ENCODE assay signal across 20 mouse cellular contexts in genomic region chr11:94704472-94704871, GRCm38 (mm10). TPM values are rescaled to one million over a fixed set of nuclear protein-coding genes. Genes with fewer than 3 reads are reported as not detected.
DNase-seq lines count a peak whose midpoint lies in the region; ATAC-seq and TF ChIP-seq lines count a peak whose summit lies in the region.
"Had no signal": no experiment of that assay in that cellular context is flagged by ENCODE, and none has a peak within 500 bp of the region (broad histone marks: within the 10 kb centered on the region; RNA-seq: fewer than 3 reads in every experiment).

TSS of gene Gm11541 (minus strand) at chr11:94704499.

- H3K36me3 ChIP-seq in embryonic facial prominence, embryonic 13.5 days: no peaks in the 10 kb centered on the region
- H3K36me3 ChIP-seq in embryonic facial prominence, embryonic 10.5 days (replicated peaks): no peaks in the 10 kb centered on the region
- no peaks in the 10 kb centered on the region for H3K36me3 ChIP-seq in kidney, postnatal 0 days (ENCODE audit: insufficient read depth, low read length)
- H3K36me3 ChIP-seq in midbrain, embryonic 11.5 days (ENCODE audit: control insufficient read depth, insufficient read depth, low read length): no peaks in the 10 kb centered on the region
- H3K36me3 ChIP-seq in midbrain, embryonic 10.5 days: no peaks in the 10 kb centered on the region
- H3K36me3 ChIP-seq: embryonic facial prominence, embryonic 12.5 days; forebrain, embryonic 12.5 days had no signal

- H3K4me1 ChIP-seq in embryonic facial prominence, embryonic 13.5 days: peaks cover 17% of the 10 kb centered on the region
- peaks cover 23% of the 10 kb centered on the region for H3K4me1 ChIP-seq in embryonic facial prominence, embryonic 10.5 days
- H3K4me1 ChIP-seq in kidney, postnatal 0 days (replicated peaks; ENCODE audit: insufficient read depth, low read length): 0 out of 2 replicates have a peak, but pooled peaks cover 13% of the 10 kb centered on the region
- H3K4me1 ChIP-seq in midbrain, embryonic 11.5 days (ENCODE audit: control insufficient read depth, insufficient read depth, low read length): no peaks in the 10 kb centered on the region
- H3K4me1 ChIP-seq in midbrain, embryonic 10.5 days: peaks cover 14% of the 10 kb centered on the region

- no peak for ATAC-seq in embryonic facial prominence, embryonic 13.5 days (ENCODE audit: insufficient number of reproducible peaks, insufficient read depth, low FRiP score, low TSS enrichment, low read depth)
- ATAC-seq in kidney, postnatal 0 days (replicated peaks; ENCODE audit: low FRiP score, low read depth): 0 out of 2 replicates have a peak, but pooled peaks have one; percentile 54
- ATAC-seq in midbrain, embryonic 11.5 days (ENCODE audit: low FRiP score): no peak
- ATAC-seq: inflammation-experienced regulatory T-cells, adult 6 months; Patski had no signal

- no peaks in the 10 kb centered on the region for H3K9me3 ChIP-seq in embryonic facial prominence, embryonic 13.5 days
- H3K9me3 ChIP-seq in embryonic facial prominence, embryonic 10.5 days: no peaks in the 10 kb centered on the region
- H3K9me3 ChIP-seq in kidney, postnatal 0 days (replicated peaks; ENCODE audit: low read length): no peaks in the 10 kb centered on the region
- H3K9me3 ChIP-seq in midbrain, embryonic 11.5 days (ENCODE audit: control insufficient read depth, low read length): no peaks in the 10 kb centered on the region
- no peaks in the 10 kb centered on the region for H3K9me3 ChIP-seq in midbrain, embryonic 10.5 days (replicated peaks)
- H3K9me3 ChIP-seq: embryonic facial prominence, embryonic 12.5 days; forebrain, embryonic 12.5 days had no signal

- 0 out of 2 replicates have a peak, but pooled peaks cover 5% of the 10 kb centered on the region for H3K27me3 ChIP-seq in embryonic facial prominence, embryonic 13.5 days
- H3K27me3 ChIP-seq in embryonic facial prominence, embryonic 10.5 days (replicated peaks; ENCODE audit: low read depth, poor library complexity, severe bottlenecking): no peaks in the 10 kb centered on the region; the same call in 1 of the 2 replicates
- no peaks in the 10 kb centered on the region for H3K27me3 ChIP-seq in kidney, postnatal 0 days (ENCODE audit: insufficient read depth, low read length)
- H3K27me3 ChIP-seq in midbrain, embryonic 11.5 days (ENCODE audit: control insufficient read depth, insufficient read depth, low read length): no peaks in the 10 kb centered on the region
- H3K27me3 ChIP-seq in midbrain, embryonic 10.5 days (ENCODE audit: low read depth, poor library complexity, severe bottlenecking): no peaks in the 10 kb centered on the region
- H3K27me3 ChIP-seq: embryonic facial prominence, embryonic 12.5 days; forebrain, embryonic 12.5 days; Patski had no signal

- H3K27ac ChIP-seq in embryonic facial prominence, embryonic 13.5 days: peak within 1 kb of the TSS; percentile 44; the same call in 1 of the 2 replicates
- no peak within 1 kb of the TSS for H3K27ac ChIP-seq in embryonic facial prominence, embryonic 10.5 days (replicated peaks)
- peak within 1 kb of the TSS; percentile 52 for H3K27ac ChIP-seq in kidney, postnatal 0 days
- H3K27ac ChIP-seq in midbrain, embryonic 11.5 days (ENCODE audit: low read depth, low read length): no peak within 1 kb of the TSS
- H3K27ac ChIP-seq in midbrain, embryonic 10.5 days (replicated peaks): no peak within 1 kb of the TSS
- H3K27ac ChIP-seq: embryonic facial prominence, embryonic 12.5 days; forebrain, embryonic 12.5 days; heart, adult 2 months; liver, embryonic 14.5 days had no signal

- 44% methylated on average over 5 of the region's 5 CpGs for WGBS in embryonic facial prominence, embryonic 13.5 days
- 83% methylated on average over 5 of the region's 5 CpGs for WGBS in embryonic facial prominence, embryonic 10.5 days
- 61% methylated on average over 5 of the region's 5 CpGs for WGBS in kidney, postnatal 0 days
- 90% methylated on average over 5 of the region's 5 CpGs for WGBS in midbrain, embryonic 11.5 days
- WGBS in midbrain, embryonic 10.5 days: 85% methylated on average over 5 of the region's 5 CpGs

- DNase-seq in embryonic facial prominence, embryonic 10.5 days (ENCODE audit: low spot score): no peak
- DNase-seq in kidney, postnatal 0 days (ENCODE audit: low spot score): peak; percentile 71
- no peak for DNase-seq in kidney, adult 11 months
- peak; percentile 21 for DNase-seq in midbrain, embryonic 11.5 days (ENCODE audit: low spot score, missing footprints)
- no peak for DNase-seq in midbrain, embryonic 10.5 days (ENCODE audit: low spot score)
- DNase-seq in retina, embryonic 14.5 days (ENCODE audit: low spot score): peak; percentile 39
- DNase-seq in adrenal gland, adult 8-10 months: no peak
- DNase-seq: cerebellum, postnatal 36 days; heart, adult 2 months; heart, postnatal 10 days had no signal

- no peak within 1 kb of the TSS for H3K9ac ChIP-seq in embryonic facial prominence, embryonic 13.5 days
- H3K9ac ChIP-seq in kidney, postnatal 0 days (ENCODE audit: low read depth, low read length): no peak within 1 kb of the TSS
- no peak within 1 kb of the TSS for H3K9ac ChIP-seq in midbrain, embryonic 11.5 days (ENCODE audit: low read length)
- H3K9ac ChIP-seq: embryonic facial prominence, embryonic 12.5 days; forebrain, embryonic 12.5 days; liver, embryonic 14.5 days had no signal

- no peak within 1 kb of the TSS for H3K4me3 ChIP-seq in embryonic facial prominence, embryonic 13.5 days
- no peak within 1 kb of the TSS for H3K4me3 ChIP-seq in embryonic facial prominence, embryonic 10.5 days
- no peak within 1 kb of the TSS for H3K4me3 ChIP-seq in kidney, postnatal 0 days (replicated peaks; ENCODE audit: low read depth, low read length)
- H3K4me3 ChIP-seq in midbrain, embryonic 11.5 days (ENCODE audit: low read depth, low read length): no peak within 1 kb of the TSS
- H3K4me3 ChIP-seq in midbrain, embryonic 10.5 days: no peak within 1 kb of the TSS
- H3K4me3 ChIP-seq: embryonic facial prominence, embryonic 12.5 days; forebrain, embryonic 12.5 days; heart, adult 2 months had no signal

- no peak within 1 kb of the TSS for H3K4me2 ChIP-seq in embryonic facial prominence, embryonic 13.5 days
- H3K4me2 ChIP-seq in kidney, postnatal 0 days (ENCODE audit: low read length): no peak within 1 kb of the TSS
- no peak within 1 kb of the TSS for H3K4me2 ChIP-seq in midbrain, embryonic 11.5 days
- H3K4me2 ChIP-seq: embryonic facial prominence, embryonic 12.5 days; forebrain, embryonic 12.5 days had no signal

- no peak for TF ChIP-seq CTCF in kidney, postnatal 0 days (IDR thresholded peaks at IDR 0.05; ENCODE audit: low read depth)

RNA-seq across cellular contexts. Expression of gene Gm11541, which starts in this region (rescaled TPM):
- 1.2 and 1.4 TPM in 2 replicates for polyA plus RNA-seq in embryonic facial prominence, embryonic 13.5 days (2015; fragmentation: Nextera tagmentation; extraction: Ambion mirVana)
- polyA plus RNA-seq in embryonic facial prominence, embryonic 10.5 days (2016; fragmentation: Nextera tagmentation; extraction: Ambion mirVana): not detected in 2 replicates
- 1.3 and 1.4 TPM in 2 replicates for polyA plus RNA-seq in kidney, postnatal 0 days (2015; fragmentation: Nextera tagmentation; extraction: Ambion mirVana)
- polyA plus RNA-seq in midbrain, embryonic 11.5 days (2014; fragmentation: Nextera tagmentation; extraction: Ambion mirVana): not detected in 2 replicates
- polyA plus RNA-seq in midbrain, embryonic 10.5 days (2016; fragmentation: Nextera tagmentation; extraction: Ambion mirVana): not detected in 2 replicates
- total RNA-seq in adrenal gland, adult 8-10 months (2022): not detected
- total RNA-seq: gastrocnemius, adult 8-10 months; heart, adult 2 months; heart, postnatal 10 days; left cerebral cortex, postnatal 10 days had no signal
- polyA plus RNA-seq: forebrain, embryonic 12.5 days; heart, adult 2 months; inflammation-experienced regulatory T-cells, adult 6 months; liver, embryonic 14.5 days; Patski; testis, adult 2 months; urinary bladder, adult 2 months had no signal

Comparison
In these comparisons a context has a peak if more than half of its experiments do, and no peak if none do; other contexts are left out.
1. H3K27ac ChIP-seq: peak in embryonic facial prominence, embryonic 13.5 days (single experiment) and kidney, postnatal 0 days (single experiment); none in embryonic facial prominence, embryonic 10.5 days (single experiment), midbrain, embryonic 11.5 days (single experiment) and midbrain, embryonic 10.5 days (single experiment).
2. DNase-seq: peak in kidney, postnatal 0 days (single experiment) and retina, embryonic 14.5 days (single experiment); none in embryonic facial prominence, embryonic 10.5 days (single experiment), kidney, adult 11 months (single experiment), midbrain, embryonic 10.5 days (single experiment) and adrenal gland, adult 8-10 months (single experiment).
3. Peak in DNase-seq in midbrain, embryonic 11.5 days; RNA of the gene not detected or under 1 TPM.